Mouse (Mus musculus) spleen, adult 2 months (tissue): Measurements from ENCODE around the gene Fgfbp3.

Experiments used
- CTCF ChIP-seq: fragments of 200-500 bp; IDR thresholded peaks from 2 replicates; pipeline ENCODE4 v1.5.1; 2011; ENCODE audit warnings: mild to moderate bottlenecking, inconsistent platforms; ENCODE audit not compliant: insufficient read depth, insufficient read length, insufficient replicate concordance; ENCODE audit errors: extremely low read depth
- POLR2A ChIP-seq: fragments of 200-500 bp; IDR thresholded peaks from 2 replicates; pipeline ENCODE4 v1.6.1; 2011; ENCODE audit warnings: low read depth, low read length, inconsistent platforms

DNA sequence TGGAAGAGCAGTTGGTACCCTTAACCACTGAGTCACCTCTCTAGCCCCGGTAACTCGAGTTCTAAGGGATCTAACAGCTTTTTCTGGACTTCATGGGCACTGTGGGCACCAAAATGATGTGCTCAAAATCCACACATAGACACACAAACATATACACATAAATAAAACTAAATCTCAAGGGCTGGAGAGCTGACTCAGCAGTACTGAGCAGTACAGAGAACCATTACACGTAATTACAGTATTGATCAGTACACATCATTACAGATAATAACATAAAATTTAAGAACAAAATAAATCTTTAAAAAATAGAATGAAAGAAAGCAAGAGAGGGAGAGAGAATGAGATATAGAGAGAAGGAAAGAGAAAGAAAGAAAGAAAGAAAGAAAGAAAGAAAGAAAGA lies 10.3 kb downstream of the Fgfbp3 start:
- TF ChIP-seq CTCF, result no peak
- no peak for TF ChIP-seq POLR2A
